Mouse (Mus musculus): ENCODE results near the gene Olfr159. TPM values are rescaled to one million over a fixed set of nuclear protein-coding genes. Genes with fewer than 3 reads are reported as not detected.

Gene Olfr159
- polyA plus RNA-seq, 1 experiment, result not detected

DNA sequence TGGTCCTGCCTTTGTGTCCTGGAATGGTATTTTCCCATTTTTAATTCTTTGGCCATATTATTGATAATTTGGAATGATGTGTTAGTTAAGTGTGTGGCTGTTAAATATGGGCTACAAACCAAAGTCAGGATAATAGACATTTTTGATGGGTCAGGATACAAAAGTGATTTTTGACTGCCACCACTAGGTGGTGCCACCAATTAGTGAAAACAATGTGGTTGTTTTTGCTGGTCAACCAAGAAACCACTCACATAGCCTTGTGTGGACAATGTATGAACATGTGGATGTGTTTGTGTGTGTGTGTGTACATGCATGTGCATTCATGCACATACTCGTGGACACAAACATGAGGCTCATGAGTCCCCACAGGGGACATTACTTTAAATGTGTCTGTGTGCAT is 46.0 kb downstream of the Olfr159 start:
- Histone ChIP-seq H3K27ac (ENCODE audit: insufficient read depth, low read depth, low read length) (no peak overlapping the region), H3K4me3 (ENCODE audit: low read depth, low read length) (no peak overlapping the region), H3K27me3 (ENCODE audit: control insufficient read depth, insufficient read depth, low read length) (no peaks in the 10 kb centered on the region), H3K36me3 (ENCODE audit: control insufficient read depth, insufficient read depth, low read length) (no peaks in the 10 kb centered on the region), H3K4me1 (ENCODE audit: control insufficient read depth, insufficient read depth, insufficient read length, low read length) (peaks cover 20% of the 10 kb centered on the region; the same call in 1 of the 2 replicates)
- 13% methylated on average over 1 of the region's 1 CpGs for WGBS
- TF ChIP-seq POLR2A (IDR thresholded peaks at IDR 0.05; ENCODE audit: low read depth, low read length) (no peak), CTCF (IDR thresholded peaks at IDR 0.05; ENCODE audit: extremely low read depth, insufficient read length, insufficient replicate concordance, low read depth, low read length) (no peak)

DNA sequence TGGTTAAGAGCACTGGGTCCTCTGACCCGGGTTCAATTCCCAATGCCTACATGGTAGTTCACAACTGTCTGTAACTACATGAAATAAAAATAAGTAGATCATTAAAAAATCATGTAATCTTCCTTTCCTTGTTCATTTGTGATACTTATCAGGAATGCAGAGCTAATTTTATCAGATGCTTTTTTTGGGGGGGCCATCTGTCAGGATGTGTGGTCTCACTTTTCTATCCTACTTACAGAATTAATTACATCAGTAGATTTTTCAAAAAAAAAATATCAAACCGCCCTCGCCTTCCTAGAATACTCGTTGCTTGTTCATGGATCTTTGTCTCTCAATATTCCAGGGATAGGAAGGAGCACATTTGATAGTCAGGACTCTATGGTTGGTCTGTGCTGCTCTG is 48.6 kb downstream of the Olfr159 start:
- peaks cover 8% of the 10 kb centered on the region; the same call in 1 of the 2 replicates for H3K4me1 ChIP-seq (ENCODE audit: control insufficient read depth, insufficient read depth, insufficient read length, low read length)
- H3K27me3 ChIP-seq (ENCODE audit: control insufficient read depth, insufficient read depth, low read length), result no peaks in the 10 kb centered on the region
- no peaks in the 10 kb centered on the region for H3K36me3 ChIP-seq (ENCODE audit: control insufficient read depth, insufficient read depth, low read length)
- no peak overlapping the region for H3K27ac ChIP-seq (ENCODE audit: insufficient read depth, low read depth, low read length)
- WGBS, result 80% methylated on average over 4 of the region's 4 CpGs
- TF ChIP-seq POLR2A (IDR thresholded peaks at IDR 0.05; ENCODE audit: low read depth, low read length), result no peak
- TF ChIP-seq CTCF (IDR thresholded peaks at IDR 0.05; ENCODE audit: extremely low read depth, insufficient read length, insufficient replicate concordance, low read depth, low read length), result no peak
- no peak overlapping the region for H3K4me3 ChIP-seq (ENCODE audit: low read depth, low read length)

DNA sequence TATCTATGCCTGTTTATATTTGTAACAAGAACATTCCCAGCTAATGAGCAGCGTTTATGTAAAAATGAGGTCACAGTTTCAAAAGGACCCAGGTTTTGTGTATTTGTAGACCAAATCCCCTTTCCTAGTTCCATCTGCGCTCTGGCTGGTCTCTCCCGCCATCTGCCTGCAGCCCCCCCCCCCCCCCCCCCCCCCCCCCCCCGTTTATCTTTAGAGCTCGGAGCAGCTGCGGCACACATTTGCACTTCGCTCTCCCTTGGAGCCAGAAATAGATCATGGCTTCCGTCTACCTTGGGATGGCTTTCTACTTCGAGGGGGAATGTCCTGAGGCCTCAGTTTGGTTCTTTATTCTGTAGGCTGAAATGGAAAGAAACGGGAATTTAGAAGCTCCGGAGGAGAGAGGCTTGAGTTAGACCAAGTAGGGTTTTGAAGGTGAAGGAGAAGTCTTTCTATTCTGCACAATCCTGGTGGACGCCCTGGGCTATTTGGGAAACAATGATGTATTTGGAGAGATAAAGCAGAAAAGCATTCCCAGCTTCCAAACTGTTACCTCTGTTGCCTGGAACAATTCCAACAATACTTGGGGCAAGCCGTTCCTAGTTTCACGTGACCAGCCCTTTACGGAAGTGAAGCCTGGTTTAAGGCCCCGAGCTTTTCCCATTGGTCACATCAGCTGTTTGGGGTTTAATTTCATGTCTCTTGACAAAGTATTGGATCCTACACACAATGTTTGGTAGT is 50.1 kb downstream of the Olfr159 start:
- no peaks in the 10 kb centered on the region for H3K36me3 ChIP-seq (ENCODE audit: control insufficient read depth, insufficient read depth, low read length)
- no peak overlapping the region for H3K4me3 ChIP-seq (ENCODE audit: low read depth, low read length)
- no peak overlapping the region for H3K27ac ChIP-seq (ENCODE audit: insufficient read depth, low read depth, low read length)
- TF ChIP-seq POLR2A (IDR thresholded peaks at IDR 0.05; ENCODE audit: low read depth, low read length) (no peak), CTCF (IDR thresholded peaks at IDR 0.05; ENCODE audit: extremely low read depth, insufficient read length, insufficient replicate concordance, low read depth, low read length) (no peak)
- no peaks in the 10 kb centered on the region for H3K4me1 ChIP-seq (ENCODE audit: control insufficient read depth, insufficient read depth, insufficient read length, low read length)
- H3K27me3 ChIP-seq (ENCODE audit: control insufficient read depth, insufficient read depth, low read length), result no peaks in the 10 kb centered on the region
- 39% methylated on average over 15 of the region's 16 CpGs for WGBS

Other genes with a start within 250 kb of the Olfr159 start
- 31.6 and 37.0 TPM in 2 replicates for gene Tpm2, start 247.2 kb downstream of the Olfr159 start, polyA plus RNA-seq (2012; rRNA removed)
- 66.9 and 133 TPM in 2 replicates for gene Creb3, start 208.7 kb downstream of the Olfr159 start, polyA plus RNA-seq (2012; rRNA removed)
- 47.2 and 78.0 TPM in 2 replicates for gene Tln1, start 208.3 kb downstream of the Olfr159 start, polyA plus RNA-seq (2012; rRNA removed)
- gene Rgp1, start 192.3 kb downstream of the Olfr159 start, polyA plus RNA-seq (2012; rRNA removed), result 20.2 and 31.9 TPM in 2 replicates
- gene Gba2, start 192.1 kb downstream of the Olfr159 start, polyA plus RNA-seq (2012; rRNA removed), result 5.3 and 7.6 TPM in 2 replicates
- not detected in 2 replicates for gene Msmp, start 186.5 kb downstream of the Olfr159 start, polyA plus RNA-seq (2012; rRNA removed)
- gene Npr2, start 139.1 kb downstream of the Olfr159 start, polyA plus RNA-seq (2012; rRNA removed), result 5.8 and 6.3 TPM in 2 replicates
- 0.39 and 0.63 TPM in 2 replicates for gene Spag8, start 117.4 kb downstream of the Olfr159 start, polyA plus RNA-seq (2012; rRNA removed)
- gene Hint2, start 114.5 kb downstream of the Olfr159 start, polyA plus RNA-seq (2012; rRNA removed), result 59.9 and 73.8 TPM in 2 replicates
- gene Tmem8b, start 102.0 kb downstream of the Olfr159 start, polyA plus RNA-seq (2012; rRNA removed), result 3.0 and 4.3 TPM in 2 replicates
- gene Fam221b, start 101.9 kb downstream of the Olfr159 start, polyA plus RNA-seq (2012; rRNA removed), result not detected in 2 replicates
- gene Olfr70, start 70.2 kb downstream of the Olfr159 start, polyA plus RNA-seq (2012; rRNA removed), result not detected in 2 replicates
- not detected in 2 replicates for gene Olfr71, start 60.8 kb downstream of the Olfr159 start, polyA plus RNA-seq (2012; rRNA removed)
- gene Hrct1, start 43.8 kb downstream of the Olfr159 start, polyA plus RNA-seq (2012; rRNA removed), result 1.0 and 2.0 TPM in 2 replicates
- 0.28 and 1.1 TPM in 2 replicates for gene Spaar, start 41.0 kb downstream of the Olfr159 start, polyA plus RNA-seq (2012; rRNA removed)
- gene Olfr156, start 52.9 kb upstream of the Olfr159 start, polyA plus RNA-seq (2012; rRNA removed), result not detected in 2 replicates
- 0.04 and 0.10 TPM in 2 replicates for gene Olfr157, start 69.2 kb upstream of the Olfr159 start, polyA plus RNA-seq (2012; rRNA removed)
- gene Olfr155, start 80.6 kb upstream of the Olfr159 start, polyA plus RNA-seq (2012; rRNA removed), result not detected in 2 replicates
- 1.3 and 2.1 TPM in 2 replicates for gene Reck, start 104.5 kb upstream of the Olfr159 start, polyA plus RNA-seq (2012; rRNA removed)
- gene Glipr2, start 186.4 kb upstream of the Olfr159 start, polyA plus RNA-seq (2012; rRNA removed), result 3.2 and 9.7 TPM in 2 replicates
- not detected in 2 replicates for gene Ccin, start 212.5 kb upstream of the Olfr159 start, polyA plus RNA-seq (2012; rRNA removed)
- 119 and 280 TPM in 2 replicates for gene Clta, start 233.4 kb upstream of the Olfr159 start, polyA plus RNA-seq (2012; rRNA removed)